Mouse (Mus musculus) left cerebral cortex, postnatal 4 days (tissue): Measurements from ENCODE around the gene Olfr649. TPM values are rescaled to one million over a fixed set of nuclear protein-coding genes. Genes with fewer than 3 reads are reported as not detected.

ENCODE experiments used
- DNase-seq: peaks from one replicate; pipeline ENCODE4 v3.0.0-alpha.2; 2022
- intact Hi-C: fragments of 180-260 bp; cut with DNase I; formaldehyde crosslinking; loops from one replicate; pipeline ENCODE4 v1.15.1; 2025
- total RNA-seq, 2 experiments: library from RNA; stranded (reverse); gene quantifications; 2 replicates each; pipeline ENCODE4 v1.2.3; 2021

Gene Olfr649
- not detected for total RNA-seq

DNA sequence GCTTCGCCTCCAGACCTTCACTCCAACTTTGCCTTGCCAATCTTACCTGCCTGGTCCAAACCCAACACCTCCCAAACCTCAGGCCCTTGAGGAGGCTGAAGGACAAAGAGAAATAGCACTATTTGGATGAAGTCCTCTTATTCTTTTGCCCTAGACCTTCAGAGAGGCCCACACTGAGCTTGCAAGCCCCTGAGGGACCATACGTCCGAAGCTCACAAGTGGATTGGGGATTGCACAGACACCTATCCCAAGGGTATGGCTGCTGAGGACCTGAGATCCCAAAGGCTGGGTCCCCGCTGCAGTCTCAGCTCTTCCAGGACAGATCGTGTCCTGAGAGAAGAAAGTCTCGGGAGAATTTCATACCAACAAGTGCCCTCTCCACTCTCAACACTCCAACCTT, at the start of gene Olfr649:
Gene Olfr649, minus strand, starts transcription at position 101 of the 400 bp plus-strand sequence.
- DNase-seq, result no peak
- intact Hi-C loops, result no loop called here

GRCm38 (mm10) chr7:104244287-104245181, 48.7 kb upstream of the Olfr649 start, which contains the start of gene Trim34a:
Gene Trim34a, plus strand, starts transcription at chr7:104244457.
- no peak for DNase-seq
- intact Hi-C loops, result no loop called here

- intact Hi-C loops, result no loop called here
- no peak for DNase-seq
Measured at GRCm38 (mm10) chr7:104243616-104244015, 47.8 kb upstream of the Olfr649 start.

GRCm38 (mm10) chr7:104240857-104241256, 45.1 kb upstream of the Olfr649 start:
- no peak for DNase-seq

GRCm38 (mm10) chr7:104231203-104231602, 35.4 kb upstream of the Olfr649 start:
- DNase-seq, result no peak
- intact Hi-C loops, result no loop called here

More at GRCm38 (mm10) chr7:104240857-104241256, 45.1 kb upstream of the Olfr649 start:
- intact Hi-C loops, result no loop called here

GRCm38 (mm10) chr7:104218701-104219569, 23.1 kb upstream of the Olfr649 start, which contains the start of gene Trim6:
Gene Trim6, plus strand, starts transcription at chr7:104218793.
- DNase-seq, result peak; percentile 57
- intact Hi-C loops, result no loop called here

DNA sequence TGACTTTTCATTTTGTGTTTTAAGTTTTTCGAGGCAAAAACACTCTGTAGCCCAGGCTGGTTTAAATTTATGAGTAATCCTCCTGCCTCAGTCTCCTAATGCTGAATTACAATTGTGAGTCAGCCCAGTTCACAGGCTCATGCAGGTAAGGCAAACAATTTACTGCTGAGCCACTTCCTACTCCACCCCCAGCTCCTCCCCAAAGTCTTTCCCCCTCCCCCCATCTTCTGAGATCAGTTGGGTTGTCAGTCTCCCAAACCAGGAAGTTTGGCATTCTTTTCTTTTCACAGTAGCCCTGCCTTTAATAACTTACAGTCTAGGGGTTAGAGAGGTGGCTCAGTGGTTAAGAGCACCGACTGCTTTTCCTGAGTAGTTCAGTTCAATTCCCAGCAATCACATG, 22.1 kb upstream of the Olfr649 start:
- intact Hi-C loops, result no loop called here
- DNase-seq, result no peak

GRCm38 (mm10) chr7:104216011-104216535, 20.3 kb upstream of the Olfr649 start:
- intact Hi-C loops, result no loop called here

DNA sequence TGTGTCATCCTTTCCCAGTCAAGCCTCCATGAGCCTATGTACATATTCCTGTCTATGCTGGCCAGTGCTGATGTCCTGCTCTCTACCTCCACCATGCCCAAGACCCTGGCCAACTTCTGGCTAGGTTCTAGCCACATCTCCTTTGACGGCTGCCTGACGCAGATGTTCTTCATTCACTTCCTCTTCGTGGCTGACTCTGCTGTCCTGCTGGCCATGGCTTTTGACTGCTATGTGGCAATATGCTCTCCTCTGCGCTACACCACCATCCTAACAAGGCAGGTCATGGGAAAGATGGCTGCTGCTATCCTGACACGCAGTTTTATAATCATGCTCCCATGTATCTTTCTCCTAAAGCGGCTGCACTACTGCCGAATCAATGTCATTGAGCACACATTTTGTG, 10.4 kb upstream of the Olfr649 start:
- intact Hi-C loops, result no loop called here
- no peak for DNase-seq

More at GRCm38 (mm10) chr7:104216011-104216535, 20.3 kb upstream of the Olfr649 start:
- no peak for DNase-seq

DNA sequence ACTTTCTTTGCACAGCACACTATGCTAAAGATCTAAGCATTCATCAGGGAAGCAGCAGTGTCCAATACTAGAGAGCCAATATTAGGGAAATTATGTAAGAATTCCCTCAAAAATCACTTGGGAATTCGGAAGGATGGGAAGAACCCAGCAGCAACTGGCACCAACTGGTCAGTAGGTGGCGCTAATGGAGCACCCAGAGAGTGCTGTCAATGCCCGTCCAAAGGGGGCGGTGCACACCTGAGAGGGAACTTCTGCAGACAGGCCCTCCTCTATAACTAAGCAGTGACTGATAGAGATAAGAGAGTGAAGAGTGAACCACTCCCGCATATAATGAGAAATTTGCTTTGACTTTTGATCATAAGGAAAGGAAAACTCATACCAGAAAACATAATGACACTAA, 4.0 kb upstream of the Olfr649 start:
- peak; percentile 43 for DNase-seq
- intact Hi-C loops, result no loop called here

GRCm38 (mm10) chr7:104191275-104191674, 4.5 kb downstream of the Olfr649 start:
- intact Hi-C loops, result no loop called here
- no peak for DNase-seq

GRCm38 (mm10) chr7:104183292-104183691, 12.5 kb downstream of the Olfr649 start, which contains the start of gene Olfr648:
Gene Olfr648, minus strand, starts transcription at chr7:104183392.
- DNase-seq, result no peak
- intact Hi-C loops, result no loop called here

DNA sequence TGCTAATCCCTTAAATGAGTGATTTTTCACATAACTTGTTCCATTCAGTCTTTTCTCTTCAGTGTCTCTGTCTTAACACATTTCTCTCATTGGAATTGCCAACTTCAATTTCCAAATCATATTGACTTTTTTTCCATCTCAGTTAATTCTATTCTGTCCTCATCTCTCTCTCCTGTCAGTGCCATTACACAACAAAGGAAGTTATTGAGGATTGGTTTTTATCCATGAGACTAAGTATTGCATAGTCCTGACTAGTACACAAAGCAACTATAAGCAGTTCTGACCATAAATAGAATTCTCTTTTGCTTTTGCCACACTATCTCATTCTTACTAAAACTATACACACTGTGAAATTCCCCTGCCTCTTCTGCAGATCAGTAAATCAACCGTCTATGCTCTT, 16.7 kb downstream of the Olfr649 start:
- intact Hi-C loops, result loop anchor here (10.0 kb wide), 1 partner anchor 994 kb away; the partner anchor contains the start of gene Olfr592

GRCm38 (mm10) chr7:104178422-104179054, 17.2 kb downstream of the Olfr649 start:
- DNase-seq, result no peak
- intact Hi-C loops, result loop anchor here (10.0 kb wide), 1 partner anchor 994 kb away; the partner anchor contains the start of gene Olfr592

More for the DNA sequence above, 16.7 kb downstream of the Olfr649 start:
- no peak for DNase-seq

DNA sequence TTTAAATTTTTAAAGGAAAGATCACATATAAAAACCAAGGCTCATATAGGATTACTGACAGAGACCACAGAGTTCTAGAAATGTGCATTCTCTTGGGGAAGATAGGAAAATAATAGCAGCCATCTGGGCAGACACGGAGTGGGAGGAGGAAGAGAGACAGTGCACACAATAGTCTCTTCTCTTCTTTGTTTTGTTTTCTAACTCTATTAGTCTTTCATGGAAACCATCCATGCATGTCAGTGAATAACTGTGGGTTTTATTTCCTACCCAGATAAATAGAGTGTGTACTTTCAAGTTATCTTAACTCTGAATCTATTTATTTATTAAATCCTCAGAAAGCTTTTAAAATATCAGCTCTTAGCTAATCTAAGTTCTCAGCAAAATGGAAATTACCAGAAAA, 20.7 kb downstream of the Olfr649 start:
- intact Hi-C loops, result loop anchor here (10.0 kb wide), 1 partner anchor 990 kb away; the partner anchor contains the start of gene Olfr592
- DNase-seq, result no peak

DNA sequence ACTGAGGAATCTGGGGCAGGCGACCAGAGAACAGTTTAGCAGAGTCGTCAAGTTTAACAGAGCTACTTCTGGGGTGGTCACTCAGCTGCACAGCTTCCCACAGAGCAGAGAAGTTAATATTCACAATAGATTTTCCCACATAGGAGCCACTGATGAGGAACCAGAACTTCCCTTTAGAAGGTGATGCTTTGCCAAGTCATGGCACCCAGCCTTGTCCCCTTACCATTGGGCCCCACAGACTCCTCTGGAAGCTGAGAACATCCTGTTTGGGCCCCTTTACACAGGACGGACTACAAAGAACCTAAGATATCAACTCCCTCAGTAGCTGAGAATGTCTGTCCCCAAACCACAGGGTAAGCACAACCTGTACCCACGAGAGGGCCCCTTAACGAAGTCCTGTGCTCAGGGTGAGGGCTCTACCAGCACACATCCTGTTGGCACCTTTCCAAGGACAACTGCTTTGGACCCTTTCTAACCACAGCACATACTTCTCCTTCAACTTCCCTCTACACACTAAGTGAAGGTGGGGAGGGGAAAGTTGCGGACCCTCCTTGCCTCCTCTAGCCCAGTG, 26.1 kb downstream of the Olfr649 start:
- intact Hi-C loops, result loop anchor here (10.0 kb wide), 1 partner anchor 985 kb away; the partner anchor contains the start of gene Olfr592
- DNase-seq, result no peak

DNA sequence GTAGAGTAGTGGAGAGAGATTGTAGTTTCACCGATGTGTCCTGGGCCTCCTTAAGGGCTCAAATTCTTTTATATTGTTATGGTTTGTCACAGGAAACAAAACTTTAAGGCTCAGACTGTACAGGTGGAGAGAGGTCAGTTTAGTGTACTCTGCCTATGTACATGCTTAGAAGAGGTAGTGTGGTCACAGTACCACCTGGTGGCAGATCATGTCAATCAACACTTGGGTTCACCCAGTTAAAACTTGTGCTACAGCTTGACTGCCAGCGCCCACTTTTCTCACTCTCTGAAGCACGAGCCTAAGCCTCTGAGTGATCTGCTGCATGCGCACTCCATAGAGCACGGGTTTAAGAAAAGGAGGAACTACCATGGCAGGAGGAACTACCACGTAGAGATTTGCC, 28.7 kb downstream of the Olfr649 start:
- intact Hi-C loops, result no loop called here
- DNase-seq, result no peak

DNA sequence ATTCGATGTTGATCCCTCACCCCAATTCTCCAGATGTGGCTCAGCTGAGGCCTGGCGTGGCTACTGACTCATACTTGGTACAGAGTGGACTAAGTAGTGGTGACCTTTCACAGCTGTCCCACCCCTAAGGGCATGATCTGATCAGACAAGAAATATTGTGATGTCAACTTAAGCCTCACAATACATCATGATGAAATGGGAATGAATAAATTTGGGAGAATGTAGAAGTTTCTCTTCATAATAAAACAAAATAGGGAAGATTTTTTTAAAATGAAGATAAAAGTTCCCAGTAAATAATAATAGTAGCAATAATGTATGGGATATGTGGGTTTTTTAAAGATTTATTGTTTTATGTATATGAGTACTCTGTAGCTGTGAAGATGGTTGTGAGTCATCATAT, 45.3 kb downstream of the Olfr649 start, which contains the start of gene Ubqlnl:
Gene Ubqlnl, minus strand, starts transcription at position 101 of the 400 bp plus-strand sequence.
- DNase-seq, result no peak
- intact Hi-C loops, result no loop called here

DNA sequence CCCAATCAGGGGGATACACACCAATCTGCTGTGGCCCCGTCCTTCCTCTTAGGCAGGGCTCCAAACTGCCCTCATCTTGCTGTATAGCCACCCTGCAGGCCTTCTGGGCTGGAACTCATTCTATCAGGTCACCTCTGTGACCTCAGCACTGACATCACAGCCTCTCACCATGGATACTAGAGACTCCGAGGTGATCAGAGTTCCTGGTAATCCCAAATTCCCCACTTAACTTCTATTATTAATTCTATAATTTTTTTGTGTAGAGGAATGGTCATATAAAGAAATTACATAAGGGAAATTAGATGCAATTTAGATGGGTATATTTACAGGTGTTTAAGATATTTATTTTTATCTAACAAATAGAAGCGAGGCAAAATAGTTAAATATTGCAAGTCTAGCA, 52.6 kb downstream of the Olfr649 start, which contains the start of gene Ubqln3:
Gene Ubqln3, minus strand, starts transcription at position 101 of the 400 bp plus-strand sequence.
- intact Hi-C loops, result no loop called here
- DNase-seq, result no peak
